Mouse (Mus musculus) limb, embryonic 15.5 days (tissue): ENCODE data around the gene Gm21693. TPM values are rescaled to one million over a fixed set of nuclear protein-coding genes. Genes with fewer than 3 reads are reported as not detected.
"Not testable (repeated sequence)": the region's sequence is repeated elsewhere in the genome, so short reads cannot be mapped to it uniquely, and the experiment has no call there.

Experiments
- ATAC-seq: fragments of 200-750 bp; cut with Nextera tagmentation; 2 replicates; pipeline ENCODE4 v1.8.0; 2017; ENCODE audit warnings: low read depth, moderate TSS enrichment; ENCODE audit not compliant: insufficient number of reproducible peaks, low FRiP score, low TSS enrichment
- H3K27ac ChIP-seq: fragments of 300-500 bp; sonication (generic); 2 replicates; pipeline ENCODE4 v1.5.1; 2015; ENCODE audit warnings: moderate library complexity, mild to moderate bottlenecking, inconsistent platforms
- H3K27me3 ChIP-seq: fragments of 300-500 bp; sonication (generic); 2 replicates; pipeline ENCODE4 v1.6.1; 2015; ENCODE audit warnings: inconsistent platforms
- H3K36me3 ChIP-seq: fragments of 300-500 bp; sonication (generic); 2 replicates; pipeline ENCODE4 v1.6.1; 2015; ENCODE audit warnings: inconsistent platforms
- H3K4me1 ChIP-seq: fragments of 300-500 bp; sonication (generic); 2 replicates; pipeline ENCODE4 v1.6.1; 2015; ENCODE audit warnings: inconsistent platforms
- H3K4me2 ChIP-seq: fragments of 300-500 bp; sonication (generic); 2 replicates; pipeline ENCODE4 v1.6.1; 2015; ENCODE audit warnings: mild to moderate bottlenecking, inconsistent platforms
- H3K4me3 ChIP-seq: fragments of 300-500 bp; sonication (generic); 2 replicates; pipeline ENCODE4 v1.5.1; 2015; ENCODE audit warnings: mild to moderate bottlenecking, inconsistent platforms
- H3K9ac ChIP-seq: fragments of 300-500 bp; sonication (generic); 2 replicates; pipeline ENCODE4 v1.6.1; 2015; ENCODE audit warnings: inconsistent platforms
- H3K9me3 ChIP-seq: fragments of 300-500 bp; sonication (generic); 2 replicates; pipeline ENCODE4 v1.6.1; 2016; ENCODE audit warnings: inconsistent platforms
- WGBS: fragments of 180-500 bp; shearing (Covaris S2); methylation state at CpG from one replicate; pipeline ENCODE4 v1.1.7; 2015; 5-methylcytosine and 5-hydroxymethylcytosine counted together
- polyA plus RNA-seq: library from polyadenylated mRNA; unstranded; fragments of >200 nt; fragmentation: Nextera tagmentation; extraction: Ambion mirVana; gene quantifications from 2 replicates; pipeline ENCODE4 v1.2.1, GENCODE M21; 2015

Gene Gm21693
- not detected in 2 replicates for polyA plus RNA-seq

DNA sequence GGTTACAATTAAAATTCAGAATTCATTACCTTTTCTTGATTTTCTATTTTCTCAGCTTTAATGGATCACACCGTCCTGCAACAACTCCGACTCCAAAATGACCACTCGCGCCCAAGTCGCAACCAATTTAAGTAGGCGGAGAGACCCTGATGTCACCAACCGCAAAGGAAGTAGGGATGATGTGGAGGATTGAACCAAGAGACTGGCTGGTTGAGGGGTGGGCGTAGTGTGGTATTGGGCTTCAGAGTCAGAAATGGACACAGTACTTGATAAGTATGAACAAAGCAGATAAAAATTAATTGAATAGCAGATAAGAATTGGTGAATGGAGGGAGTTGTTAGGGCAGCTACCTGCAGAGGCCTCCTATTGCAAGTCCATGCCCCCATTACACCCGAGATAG lies at the start of gene Gm21693:
Gm21693 (minus strand) TSS at position 101 of the 400 bp plus-strand sequence.
- H3K27ac ChIP-seq, H3K9ac ChIP-seq, ATAC-seq: not testable (repeated sequence)

DNA sequence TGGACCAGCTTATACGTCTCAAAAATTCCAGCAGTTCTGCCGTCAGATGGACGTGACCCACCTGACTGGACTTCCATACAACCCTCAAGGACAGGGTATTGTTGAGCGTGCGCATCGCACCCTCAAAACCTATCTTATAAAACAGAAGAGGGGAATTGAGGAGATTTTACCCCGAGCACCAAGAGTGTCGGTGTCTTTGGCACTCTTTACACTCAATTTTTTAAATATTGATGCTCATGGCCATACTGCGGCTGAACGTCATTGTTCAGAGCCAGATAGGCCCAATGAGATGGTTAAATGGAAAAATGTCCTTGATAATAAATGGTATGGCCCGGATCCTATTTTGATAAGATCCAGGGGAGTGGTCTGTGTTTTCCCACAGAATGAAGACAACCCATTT lies 4.5 kb downstream of the Gm21693 start:
- not testable (repeated sequence) for H3K9ac ChIP-seq, H3K27ac ChIP-seq, H3K9me3 ChIP-seq, H3K4me3 ChIP-seq, H3K27me3 ChIP-seq, H3K36me3 ChIP-seq, ATAC-seq, H3K4me1 ChIP-seq, H3K4me2 ChIP-seq
- WGBS: no CpG with 5 or more reads among the region's 11 CpGs

More for the DNA sequence above, at the start of gene Gm21693:
- WGBS: no CpG with 5 or more reads among the region's 9 CpGs
- H3K9me3 ChIP-seq, H3K4me2 ChIP-seq, H3K4me3 ChIP-seq, H3K27me3 ChIP-seq, H3K4me1 ChIP-seq, H3K36me3 ChIP-seq: not testable (repeated sequence)

DNA sequence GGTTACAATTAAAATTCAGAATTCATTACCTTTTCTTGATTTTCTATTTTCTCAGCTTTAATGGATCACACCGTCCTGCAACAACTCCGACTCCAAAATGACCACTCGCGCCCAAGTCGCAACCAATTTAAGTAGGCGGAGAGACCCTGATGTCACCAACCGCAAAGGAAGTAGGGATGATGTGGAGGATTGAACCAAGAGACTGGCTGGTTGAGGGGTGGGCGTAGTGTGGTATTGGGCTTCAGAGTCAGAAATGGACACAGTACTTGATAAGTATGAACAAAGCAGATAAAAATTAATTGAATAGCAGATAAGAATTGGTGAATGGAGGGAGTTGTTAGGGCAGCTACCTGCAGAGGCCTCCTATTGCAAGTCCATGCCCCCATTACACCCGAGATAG lies 38.8 kb downstream of the Gm21693 start, which contains the start of gene Gm21677:
Gm21677 (minus strand) TSS at position 101 of the 400 bp plus-strand sequence.
- not testable (repeated sequence) for H3K4me3 ChIP-seq, ATAC-seq, H3K4me2 ChIP-seq, H3K36me3 ChIP-seq, H3K27me3 ChIP-seq, H3K9me3 ChIP-seq, H3K4me1 ChIP-seq, H3K9ac ChIP-seq, H3K27ac ChIP-seq
- WGBS: no CpG with 5 or more reads among the region's 9 CpGs

Other genes with a start within 250 kb of the Gm21693 start
- not detected in 2 replicates for gene Gm21677, start 38.9 kb downstream of the Gm21693 start, polyA plus RNA-seq
- gene Gm21704, start 64.8 kb upstream of the Gm21693 start, polyA plus RNA-seq: not detected in 2 replicates
- not detected in 2 replicates for gene Gm21708, start 64.8 kb upstream of the Gm21693 start, polyA plus RNA-seq